Mouse (Mus musculus): ENCODE data around the gene Ell2.
A peak's percentile ranks its signal among the peaks of the same experiment; 100 is the strongest.

The Ell2 gene

DNA sequence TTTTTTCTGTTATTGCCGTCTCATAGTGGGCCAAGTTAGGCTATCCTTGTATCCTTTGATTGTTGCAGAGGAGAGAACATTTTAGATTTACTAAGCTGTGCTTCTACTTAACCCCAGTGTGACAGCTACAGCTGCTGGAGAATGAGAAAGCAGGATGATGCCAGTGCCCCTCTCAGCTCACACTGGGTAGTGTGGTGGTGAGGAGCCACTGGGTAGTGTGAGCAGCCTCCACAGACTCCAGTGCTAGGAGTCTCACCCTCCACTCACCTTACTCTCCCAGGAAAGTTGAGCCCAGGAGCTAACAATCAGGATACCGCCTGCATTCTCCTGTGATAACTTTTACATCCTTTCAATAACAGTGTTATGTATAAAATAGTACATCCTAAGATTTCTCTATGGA is 60.4 kb downstream of the Ell2 start:
- DNase-seq (ENCODE audit: low read depth, low spot score), result no peak

DNA sequence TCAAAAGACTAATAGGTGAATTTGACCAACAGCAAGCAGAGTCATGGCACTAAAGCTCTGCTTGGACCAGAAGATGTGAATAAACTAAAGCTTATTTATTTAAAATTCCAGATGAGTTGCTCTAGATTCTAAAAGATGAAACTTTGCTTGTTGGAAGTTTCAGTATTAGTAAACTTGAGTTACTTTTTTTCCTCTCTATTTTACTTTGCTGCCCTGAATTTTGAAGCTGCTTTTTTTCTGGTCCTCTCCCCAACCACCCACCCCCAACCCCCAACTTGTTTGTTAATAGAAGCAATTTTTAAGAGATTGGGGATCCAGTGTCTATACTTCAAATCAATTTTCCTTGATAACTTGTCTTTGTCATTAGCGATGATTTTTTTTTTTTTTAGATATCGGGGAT is 64.2 kb downstream of the Ell2 start:
- DNase-seq (ENCODE audit: low read depth, low spot score), result no peak

DNA sequence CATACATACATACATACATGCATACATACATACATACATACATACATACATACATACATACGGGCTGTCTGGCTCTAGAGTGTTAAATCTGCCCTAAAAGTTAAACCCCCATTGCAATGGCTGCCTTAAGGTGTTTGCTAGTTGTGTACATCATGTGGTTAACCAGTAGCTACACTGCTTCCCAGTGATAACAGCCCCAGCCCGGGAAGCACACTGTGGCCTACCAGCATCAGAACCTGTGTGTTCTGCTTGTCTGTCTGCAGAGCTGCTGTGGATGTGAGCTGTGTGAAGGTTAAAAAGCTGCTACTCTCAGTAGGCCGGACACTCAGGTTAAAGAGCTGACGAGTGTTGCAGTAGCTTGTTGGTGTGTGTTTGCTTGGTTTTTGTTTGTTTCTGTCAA is 64.8 kb downstream of the Ell2 start:
- no peak for DNase-seq (ENCODE audit: low read depth, low spot score)

DNA sequence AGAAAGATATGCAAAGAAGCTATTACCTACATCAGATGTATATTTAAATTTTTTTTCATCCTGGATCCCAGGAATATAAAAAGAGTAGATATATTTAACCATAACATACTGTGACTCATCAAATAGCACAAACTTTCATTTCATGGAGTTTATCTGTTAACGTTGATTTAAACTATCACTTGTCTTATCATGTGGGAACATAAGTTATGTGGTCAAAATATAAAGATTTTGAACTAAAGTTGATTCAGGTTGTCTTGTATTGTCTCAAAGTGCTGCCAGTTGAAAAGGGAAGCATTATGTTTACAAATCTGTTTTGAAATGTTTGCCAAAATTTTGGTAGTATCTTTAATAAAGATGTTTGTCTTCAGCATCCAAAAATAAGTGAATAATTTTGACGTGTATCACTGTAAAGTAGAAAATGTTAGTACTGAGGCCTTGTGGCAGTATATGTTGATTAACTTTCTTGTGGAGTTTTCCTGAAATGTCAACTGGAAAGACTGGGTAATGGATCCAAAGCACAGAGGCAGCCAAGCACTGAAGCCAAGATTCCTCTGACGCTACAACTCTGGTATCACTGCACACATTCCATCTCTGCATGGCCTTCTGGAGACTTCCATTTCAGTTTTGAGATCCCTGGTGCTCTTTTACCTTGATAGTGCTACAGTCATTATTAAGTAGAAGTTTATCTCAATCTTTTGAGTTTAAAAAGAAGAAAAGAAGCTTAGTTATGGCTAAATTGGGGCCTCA is 65.6 kb downstream of the Ell2 start:
- no peak for DNase-seq (ENCODE audit: low read depth, low spot score)

DNA sequence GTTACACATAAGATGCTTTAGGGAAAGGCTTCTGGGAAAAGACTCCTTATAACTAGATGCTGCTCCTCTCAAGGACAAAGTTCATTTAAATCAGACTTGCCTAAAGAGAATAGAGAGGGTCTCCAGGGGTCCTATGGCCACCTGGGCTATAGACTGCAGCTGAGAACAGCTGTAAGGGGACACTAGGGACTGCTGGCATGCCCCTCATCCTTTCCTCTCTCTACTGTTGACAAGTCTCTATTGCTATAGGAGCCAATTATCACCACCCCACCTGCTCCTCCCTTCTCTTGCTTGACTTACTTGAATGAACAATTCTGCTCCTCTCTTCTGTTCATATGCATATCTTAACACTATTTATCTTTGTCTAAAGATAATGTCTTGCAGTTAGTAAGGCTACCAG is 69.4 kb downstream of the Ell2 start:
- DNase-seq (ENCODE audit: low read depth, low spot score), result no peak

DNA sequence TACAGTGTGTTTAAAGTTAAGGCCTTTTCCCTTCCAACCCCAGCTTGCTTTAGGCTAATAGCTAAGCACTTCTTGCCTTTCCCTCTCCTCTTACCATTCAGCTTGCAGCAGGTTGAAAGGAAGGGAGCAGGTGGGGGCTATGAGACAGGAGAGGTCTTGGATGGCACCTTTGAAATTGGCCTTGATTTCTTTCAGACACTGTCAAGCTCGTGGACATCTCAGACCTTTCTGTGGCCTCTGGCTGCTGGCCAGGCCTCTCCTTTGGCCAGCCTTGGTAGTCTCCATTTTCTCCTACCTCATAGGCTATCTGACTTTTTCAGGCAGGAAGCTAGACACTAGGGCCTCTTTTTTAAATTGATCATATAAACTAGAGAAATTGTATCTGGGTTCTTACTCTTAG is 70.1 kb downstream of the Ell2 start:
- DNase-seq (ENCODE audit: low read depth, low spot score), result no peak

DNA sequence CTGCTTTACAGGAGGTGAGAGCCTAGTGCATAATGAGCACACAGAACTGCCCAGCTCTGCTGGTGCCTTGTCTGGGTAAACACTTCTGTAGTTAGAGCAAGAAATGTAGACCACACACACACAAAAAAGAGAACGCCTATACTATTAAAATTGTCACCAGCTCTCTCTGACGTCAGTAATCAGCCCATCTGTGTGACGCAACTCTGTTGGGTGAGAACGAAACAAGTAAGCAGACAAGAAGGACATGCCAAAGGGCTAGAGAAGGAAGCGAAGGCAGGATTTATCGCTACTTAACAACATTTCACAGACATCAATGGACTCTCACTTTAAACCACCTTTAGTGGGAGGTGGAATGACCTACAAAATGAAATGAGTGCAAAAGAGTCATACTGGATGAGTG is 71.6 kb downstream of the Ell2 start:
- no peak for DNase-seq (ENCODE audit: low read depth, low spot score)

DNA sequence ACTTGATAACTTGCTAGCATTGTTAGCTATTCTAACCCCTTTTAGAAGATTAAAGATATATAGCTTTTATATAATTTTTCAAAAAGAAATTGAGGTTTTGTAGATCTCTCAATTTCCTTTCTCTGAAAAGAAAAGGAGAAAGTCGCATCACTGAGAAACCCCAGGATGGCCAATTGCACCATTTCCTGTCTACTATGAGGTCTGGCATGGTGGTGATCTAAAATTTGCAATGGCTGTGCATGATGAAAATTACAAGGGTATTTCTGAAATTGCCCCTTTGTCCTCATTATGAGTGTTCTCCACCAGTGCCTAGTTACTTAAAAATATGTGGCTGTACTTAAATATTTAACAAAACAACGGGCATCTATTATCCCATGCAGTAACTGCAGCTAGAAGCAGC is 72.6 kb downstream of the Ell2 start:
- DNase-seq (ENCODE audit: low read depth, low spot score), result no peak

DNA sequence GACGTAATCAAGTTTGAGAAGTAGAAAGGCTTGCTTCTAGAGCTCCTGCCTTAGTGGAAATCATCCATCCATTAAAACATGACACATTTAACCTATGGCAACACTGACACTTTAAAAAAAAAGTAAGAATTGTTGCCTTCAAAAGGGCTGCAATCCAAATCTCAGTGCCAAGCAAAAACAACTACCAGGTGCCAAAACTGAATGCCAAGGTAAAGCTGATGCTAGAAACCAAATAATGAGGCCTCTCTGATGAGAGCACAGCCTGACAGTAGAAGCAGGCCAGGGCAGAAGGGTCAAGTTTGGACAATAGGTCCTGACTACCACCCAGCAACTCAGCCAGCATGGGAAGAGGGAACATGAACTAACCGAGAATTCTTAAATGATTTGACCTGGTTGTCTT is 73.5 kb downstream of the Ell2 start:
- DNase-seq (ENCODE audit: low read depth, low spot score), result no peak

DNA sequence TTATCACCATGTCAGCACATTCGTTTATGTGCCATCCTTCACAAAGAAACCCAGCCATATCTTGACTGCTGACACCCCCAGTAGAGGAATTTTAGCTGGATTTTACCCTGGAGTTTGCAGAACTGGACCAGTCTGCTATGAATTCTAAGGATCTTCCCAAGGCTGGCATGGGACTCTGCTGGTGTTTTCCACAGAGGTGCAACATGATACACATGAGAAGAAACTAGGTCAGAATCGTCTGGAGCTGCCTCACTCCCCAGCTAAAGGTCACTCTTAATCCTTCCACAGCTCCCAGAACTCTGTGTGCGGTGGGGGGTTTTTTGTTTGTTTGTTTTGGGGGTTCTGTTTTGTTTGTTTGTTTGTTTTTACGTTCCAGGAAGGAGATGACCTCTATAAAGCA is 79.2 kb downstream of the Ell2 start:
- no peak for DNase-seq (ENCODE audit: low read depth, low spot score)

DNA sequence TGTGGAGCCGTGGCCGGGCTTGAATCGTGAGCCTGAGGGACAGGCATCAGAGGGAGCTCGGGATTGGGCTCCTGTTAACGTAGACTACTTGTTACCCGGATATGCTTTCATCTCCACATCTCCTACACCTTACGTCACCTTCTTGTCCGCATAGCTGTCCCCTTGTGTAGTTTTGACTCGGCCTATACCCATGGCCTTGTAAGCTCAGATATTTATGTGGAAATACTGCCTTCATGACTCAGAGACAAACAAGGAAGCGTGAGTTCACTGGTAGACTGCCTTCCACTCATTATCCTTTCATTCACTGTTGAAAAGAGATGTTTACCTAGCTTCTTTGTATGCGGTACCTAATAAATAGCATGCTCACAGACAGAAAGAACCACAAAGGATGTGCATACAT is 79.7 kb downstream of the Ell2 start:
- DNase-seq (ENCODE audit: low read depth, low spot score), result no peak

DNA sequence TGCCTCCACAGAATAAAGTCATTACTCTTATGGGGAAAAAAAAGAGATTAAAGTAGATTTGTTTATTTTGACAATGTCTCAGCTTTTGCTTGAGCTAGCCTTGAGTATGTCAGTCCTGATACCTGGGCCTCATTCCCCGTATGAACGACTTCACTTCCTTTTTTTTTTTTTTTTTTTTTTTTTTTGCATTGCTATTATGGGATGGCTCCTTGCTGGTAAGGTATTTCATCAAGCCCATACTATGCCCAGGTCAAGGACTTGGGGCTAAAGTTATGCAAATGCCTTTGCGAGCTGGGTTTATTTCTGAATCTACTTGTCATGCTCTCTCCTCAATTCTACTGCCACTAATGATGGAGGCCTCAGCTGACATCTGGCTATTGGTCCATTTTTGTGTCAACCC is 80.8 kb downstream of the Ell2 start:
- no peak for DNase-seq (ENCODE audit: low read depth, low spot score)

DNA sequence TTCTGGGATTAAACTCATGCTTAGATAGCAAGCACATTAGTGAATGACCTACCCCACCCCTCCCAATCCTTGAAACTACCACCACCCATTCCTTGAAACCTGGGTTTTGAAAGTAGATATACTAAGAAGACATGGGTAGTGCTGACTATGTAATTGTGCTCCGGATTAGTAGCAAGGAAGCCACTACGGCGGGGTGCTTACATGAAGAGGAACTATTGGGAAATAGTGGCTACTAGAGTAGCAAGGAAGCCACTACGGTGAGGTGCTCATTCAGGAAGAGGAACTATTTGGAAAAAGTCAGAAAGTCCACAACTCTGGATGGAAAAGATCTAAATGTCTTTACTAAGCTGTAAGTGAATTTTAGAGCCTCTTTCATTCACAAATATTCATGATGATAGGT is 81.6 kb downstream of the Ell2 start:
- no peak for DNase-seq (ENCODE audit: low read depth, low spot score)

DNA sequence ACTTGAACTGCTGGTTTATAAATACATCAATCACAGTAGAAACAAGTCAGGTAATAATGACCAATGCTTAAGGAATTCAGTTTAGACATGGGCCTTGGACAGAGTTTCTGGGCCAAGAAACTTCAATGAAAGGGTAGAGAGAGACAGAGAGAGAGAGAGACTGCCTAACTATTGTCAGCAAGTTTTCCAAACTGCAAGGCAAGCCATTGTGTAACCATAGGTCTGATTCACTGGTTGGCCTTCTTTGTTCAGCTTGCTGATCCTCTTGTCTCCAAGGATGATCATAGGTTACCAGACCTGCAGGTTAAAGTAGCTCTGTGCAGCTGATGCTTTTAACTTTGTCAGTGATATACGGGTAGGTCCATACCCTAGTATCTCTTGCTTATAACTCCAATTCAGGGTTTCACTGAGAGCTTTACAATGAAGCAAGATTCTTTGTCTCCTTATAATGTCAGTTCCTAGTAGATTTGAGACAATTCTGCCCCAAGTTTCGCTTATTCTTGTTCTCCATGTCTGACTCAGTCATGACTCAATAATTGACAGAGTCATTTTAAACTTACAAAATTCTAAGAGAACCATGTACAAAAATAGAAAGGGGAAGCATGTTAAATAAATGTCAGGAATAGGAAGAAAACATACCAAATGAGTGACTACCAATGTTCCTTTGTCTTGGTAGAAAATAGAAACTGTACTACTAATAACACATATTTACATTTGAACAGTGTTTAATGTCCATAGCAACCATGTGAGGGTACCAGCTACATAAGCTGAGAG is 82.7 kb downstream of the Ell2 start:
- DNase-seq (ENCODE audit: low read depth, low spot score), result peak; percentile 72

DNA sequence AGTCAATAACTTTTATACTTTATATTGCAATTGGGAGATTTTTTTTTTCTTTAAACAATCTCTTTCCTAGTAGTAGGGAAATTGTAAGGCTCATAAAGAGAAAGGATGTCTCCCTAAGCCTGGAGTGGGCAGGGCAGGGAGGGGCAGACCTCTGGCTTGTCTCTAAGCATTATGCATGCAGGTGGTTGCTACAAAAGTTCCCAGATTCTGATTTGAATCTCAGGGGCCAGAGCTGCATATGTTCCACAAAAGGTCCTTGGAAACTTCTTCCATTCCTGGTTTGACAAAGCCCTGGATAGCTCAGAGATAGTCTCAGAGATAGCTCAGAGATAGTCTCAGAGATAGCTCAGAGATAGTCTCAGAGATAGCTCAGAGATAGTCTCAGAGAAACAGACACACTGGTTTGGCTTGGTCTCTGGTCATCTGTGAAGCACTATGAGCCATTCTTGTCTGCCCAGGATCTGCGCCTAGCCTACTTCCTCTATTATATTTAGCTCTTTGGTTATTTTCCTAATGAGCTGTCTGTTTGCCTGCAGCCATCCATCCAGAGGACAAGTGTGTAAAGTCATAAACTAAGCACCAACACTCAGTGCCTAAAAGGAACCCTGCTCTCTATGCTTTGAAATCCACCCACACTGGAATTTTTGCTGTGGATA is 84.1 kb downstream of the Ell2 start:
- DNase-seq (ENCODE audit: low read depth, low spot score), result no peak

DNA sequence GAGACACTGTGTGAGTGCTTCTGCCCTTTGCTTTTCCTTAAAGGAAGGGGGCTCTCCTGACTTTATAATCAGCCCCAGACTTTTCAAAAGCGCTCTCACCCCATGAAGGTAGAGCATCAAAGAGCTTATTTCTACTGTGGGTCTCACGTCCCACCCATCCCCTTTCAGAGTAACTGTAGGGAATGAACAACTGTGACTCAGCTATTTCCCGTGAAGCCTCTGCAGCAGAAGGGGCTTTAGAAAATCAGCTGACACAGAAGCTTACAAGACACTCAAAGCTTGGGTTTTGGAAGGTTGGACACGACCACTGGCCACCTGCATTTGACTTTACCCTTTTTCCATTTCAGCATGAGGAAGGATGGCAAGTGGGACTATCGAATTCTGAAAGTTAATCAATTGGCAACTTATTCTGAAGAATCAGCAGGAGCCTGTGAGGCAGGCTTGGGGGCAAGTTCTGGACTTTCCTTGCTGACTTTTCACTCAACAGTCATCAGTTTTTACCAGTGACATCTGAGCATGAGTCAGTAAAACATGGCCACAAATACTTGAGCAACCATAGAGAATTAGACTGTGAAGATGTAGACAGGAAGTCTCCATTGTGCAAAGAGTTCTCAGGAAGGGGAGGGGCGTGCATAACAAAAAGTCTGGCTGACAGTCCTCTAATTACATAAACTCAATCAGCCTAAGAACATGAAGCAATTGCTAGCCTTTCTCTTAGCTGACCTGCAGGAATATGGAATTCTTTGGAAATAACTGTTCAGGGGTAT is 87.5 kb downstream of the Ell2 start:
- peak; percentile 60 for DNase-seq (ENCODE audit: low read depth, low spot score)

DNA sequence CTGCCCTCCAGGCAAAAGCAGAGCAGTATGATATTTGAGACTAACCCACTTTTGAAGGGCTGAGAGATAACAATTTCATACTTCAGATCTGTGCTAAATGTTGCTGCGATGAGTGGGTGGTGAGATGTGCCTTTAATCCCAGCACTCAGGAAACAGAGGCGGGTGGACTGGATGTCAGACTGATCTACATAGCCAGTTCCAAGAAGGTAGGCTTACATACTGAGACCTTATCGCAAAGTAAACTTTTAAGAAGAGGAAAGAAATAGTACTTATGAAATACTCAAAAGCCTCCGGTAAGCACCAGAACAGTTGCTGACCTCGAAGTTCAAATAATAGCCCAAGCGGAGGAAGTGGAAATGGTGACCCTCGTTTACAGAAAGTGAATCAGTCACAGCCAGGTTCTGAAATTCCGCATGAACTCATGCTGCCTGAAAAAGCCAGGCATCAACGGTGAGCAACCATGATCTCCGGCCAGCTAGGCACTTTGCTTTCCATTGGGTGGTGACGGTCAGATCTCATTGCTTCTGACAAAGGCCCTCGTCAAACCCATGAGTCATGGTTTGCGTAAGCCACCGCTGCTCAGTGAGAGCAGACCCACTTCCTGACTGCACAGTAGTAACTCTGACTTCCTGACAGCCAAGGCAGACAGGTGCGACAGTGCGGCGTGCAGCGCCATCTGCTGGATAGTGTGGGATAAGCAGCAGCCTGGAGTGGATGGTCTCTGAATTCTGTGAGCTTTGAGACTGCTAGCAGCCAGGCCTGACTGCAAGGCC is 91.0 kb downstream of the Ell2 start:
- peak; percentile 98 for DNase-seq (ENCODE audit: low read depth, low spot score)

DNA sequence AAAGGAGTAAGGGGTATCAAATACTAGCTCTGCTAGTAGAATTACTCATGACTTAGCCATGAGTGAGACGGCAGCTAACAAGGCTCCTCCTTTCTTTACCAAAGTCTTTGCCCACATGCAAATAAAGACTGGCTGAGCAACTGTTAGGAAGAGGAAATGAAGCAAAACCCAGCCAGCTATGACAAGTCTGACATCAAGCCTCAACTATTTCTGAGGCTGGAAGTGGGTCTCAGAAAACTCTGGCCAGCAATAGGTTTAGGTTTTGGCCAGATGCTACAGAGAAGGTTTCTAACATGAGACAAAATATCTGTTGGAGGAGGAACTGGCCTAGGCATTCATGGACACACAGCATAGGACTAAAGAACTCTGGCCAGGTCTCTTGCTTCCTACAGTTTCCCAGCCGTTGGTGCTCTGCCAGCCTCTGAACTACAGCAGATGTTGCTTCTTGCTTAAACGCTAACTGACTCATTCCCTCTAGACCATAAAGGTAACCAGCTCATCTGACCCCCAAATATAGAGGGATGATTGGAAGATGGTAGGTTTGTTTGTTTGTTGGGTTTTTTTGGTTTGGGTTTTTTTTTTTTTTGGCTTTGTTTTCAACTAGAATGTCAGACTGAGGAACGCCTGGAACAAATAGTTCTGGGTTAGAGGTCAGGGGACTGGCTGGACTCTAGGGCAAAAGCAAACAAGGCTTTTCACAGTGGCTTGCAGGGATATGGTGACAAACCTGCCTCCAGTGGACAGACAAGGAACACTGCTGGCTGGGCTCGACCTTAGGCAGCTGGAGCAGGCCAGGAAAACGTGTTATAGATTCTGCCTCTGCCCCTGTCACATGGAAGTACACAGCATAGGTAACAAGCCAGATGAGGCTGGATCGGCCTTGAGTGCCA is 92.1 kb downstream of the Ell2 start:
- DNase-seq (ENCODE audit: low read depth, low spot score), result peak; percentile 95

DNA sequence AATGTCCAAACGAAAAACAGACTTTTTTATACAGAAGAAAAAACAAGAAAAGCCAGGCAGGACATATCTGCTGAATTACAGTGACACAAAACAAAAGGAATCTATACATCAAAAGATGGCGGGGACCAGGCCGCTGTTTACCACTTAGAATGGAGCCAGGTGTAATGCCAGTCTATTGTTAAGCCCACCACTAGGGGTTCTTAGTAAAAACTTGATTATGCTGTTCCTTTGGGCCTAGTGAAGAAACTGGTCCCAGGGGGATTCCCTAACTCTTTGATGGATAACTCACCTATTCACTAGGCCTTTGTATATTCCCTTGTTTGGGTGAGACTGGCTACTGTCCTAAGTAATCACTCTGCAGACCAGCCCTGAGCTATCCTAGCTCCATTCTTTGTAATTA is 92.9 kb downstream of the Ell2 start:
- no peak for DNase-seq (ENCODE audit: low read depth, low spot score)

DNA sequence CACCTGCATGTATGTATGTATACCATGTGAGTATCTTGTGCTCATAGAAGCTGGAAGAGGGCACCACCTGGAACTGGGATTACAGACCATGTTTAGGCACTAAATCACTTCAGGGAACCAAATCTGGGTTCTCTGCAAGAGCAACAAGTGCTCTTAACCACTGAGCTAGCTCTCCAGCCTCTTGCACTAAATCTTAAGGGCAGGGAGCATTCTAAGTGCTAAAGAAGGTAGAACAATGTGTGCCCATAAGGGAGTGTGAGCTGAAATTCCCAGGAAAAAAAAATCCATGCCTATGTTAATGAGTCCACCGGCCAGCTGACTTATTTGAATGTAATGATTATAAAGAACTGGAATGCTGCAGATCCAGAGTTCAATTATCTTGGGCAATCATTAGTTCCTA is 101.4 kb downstream of the Ell2 start:
- no peak for DNase-seq (ENCODE audit: low read depth, low spot score)

Measured in 3T3-L1 (cell line).